In the genomic region with DNA sequence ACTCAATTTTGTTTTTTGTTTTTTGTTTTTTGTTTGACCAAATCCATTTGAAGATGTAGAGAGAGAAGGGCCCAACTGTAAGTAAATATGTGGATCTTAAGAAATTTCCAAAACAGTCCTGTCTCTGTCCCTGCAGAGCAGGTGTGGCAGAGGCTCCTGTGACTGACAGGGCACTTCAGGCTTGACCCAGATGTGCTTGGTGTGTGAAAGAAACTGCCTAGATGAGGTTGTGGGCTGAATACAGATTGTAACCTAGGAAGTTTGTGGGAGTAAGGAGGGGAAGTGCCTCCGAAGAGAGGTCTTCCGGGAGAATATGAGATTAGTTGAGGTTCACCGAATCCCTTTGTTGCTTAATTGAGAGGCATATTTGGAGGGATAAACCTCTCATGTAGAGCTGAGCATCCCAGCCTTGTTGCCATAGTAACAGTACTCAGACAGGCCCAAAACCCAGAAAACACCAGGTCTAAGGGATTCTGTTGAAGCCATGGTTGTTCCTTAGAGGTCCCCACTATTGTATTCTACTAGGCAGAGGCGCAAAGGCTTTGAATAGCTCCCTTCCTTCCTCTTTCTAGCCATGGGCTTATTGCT, we compare ENCODE assay signal across 15 mouse cellular contexts. TPM values are rescaled to one million over a fixed set of nuclear protein-coding genes. Genes with fewer than 3 reads are reported as not detected.
DNase-seq lines count a peak whose midpoint lies in the region; ATAC-seq and TF ChIP-seq lines count a peak whose summit lies in the region.
"Had no signal": no experiment of that assay in that cellular context is flagged by ENCODE, and none has a peak within 500 bp of the region (broad histone marks: within the 10 kb centered on the region; RNA-seq: fewer than 3 reads in every experiment).

No protein-coding gene starts in this region.

- no peaks in the 10 kb centered on the region for H3K4me1 ChIP-seq in forebrain, postnatal 0 days (ENCODE audit: insufficient read depth)
- H3K4me1 ChIP-seq in forebrain, embryonic 16.5 days (replicated peaks; ENCODE audit: control insufficient read depth, insufficient read depth, low read length) = peaks cover 7% of the 10 kb centered on the region
- H3K4me1 ChIP-seq in midbrain, embryonic 13.5 days (replicated peaks) = peaks cover 22% of the 10 kb centered on the region
- H3K4me1 ChIP-seq: heart, embryonic 10.5 days had no signal

- no peaks in the 10 kb centered on the region for H3K36me3 ChIP-seq in forebrain, postnatal 0 days (ENCODE audit: insufficient read depth)
- H3K36me3 ChIP-seq in forebrain, embryonic 16.5 days (ENCODE audit: control insufficient read depth, insufficient read depth) = no peaks in the 10 kb centered on the region
- no peaks in the 10 kb centered on the region for H3K36me3 ChIP-seq in midbrain, embryonic 13.5 days
- H3K36me3 ChIP-seq: heart, embryonic 10.5 days had no signal

- no peak overlapping the region for H3K9ac ChIP-seq in forebrain, postnatal 0 days
- no peak overlapping the region for H3K9ac ChIP-seq in forebrain, embryonic 16.5 days (replicated peaks; ENCODE audit: low read depth, low read length)
- H3K9ac ChIP-seq in midbrain, embryonic 13.5 days (replicated peaks) = no peak overlapping the region
- H3K9ac ChIP-seq: liver, embryonic 14.5 days had no signal

- peak; percentile 66 for ATAC-seq in forebrain, postnatal 0 days
- ATAC-seq in forebrain, embryonic 16.5 days = no peak
- peak; percentile 30; the same call in 1 of the 2 replicates for ATAC-seq in granulocyte monocyte progenitor cell, adult 5-6 weeks (replicated peaks; ENCODE audit: poor library complexity, severe bottlenecking)
- ATAC-seq in midbrain, embryonic 13.5 days = peak; percentile 88

- no peaks in the 10 kb centered on the region for H3K9me3 ChIP-seq in forebrain, postnatal 0 days (ENCODE audit: low read length)
- H3K9me3 ChIP-seq in forebrain, embryonic 16.5 days (ENCODE audit: control insufficient read depth, low read length) = no peaks in the 10 kb centered on the region
- 0 out of 2 replicates have a peak, but pooled peaks cover 4% of the 10 kb centered on the region for H3K9me3 ChIP-seq in midbrain, embryonic 13.5 days
- H3K9me3 ChIP-seq: heart, embryonic 10.5 days had no signal

- no peak overlapping the region for H3K27ac ChIP-seq in forebrain, postnatal 0 days (ENCODE audit: low read depth, low read length)
- no peak overlapping the region for H3K27ac ChIP-seq in forebrain, embryonic 16.5 days (ENCODE audit: low read length)
- peak overlapping the region; percentile 35; the same call in 1 of the 2 replicates for H3K27ac ChIP-seq in midbrain, embryonic 13.5 days
- H3K27ac ChIP-seq: heart, embryonic 10.5 days; liver, embryonic 14.5 days had no signal

- WGBS in forebrain, postnatal 0 days = 9% methylated on average over 4 of the region's 4 CpGs
- WGBS in forebrain, embryonic 16.5 days = 9% methylated on average over 4 of the region's 4 CpGs
- 9% methylated on average over 4 of the region's 4 CpGs for WGBS in midbrain, embryonic 13.5 days

- no peak overlapping the region for H3K4me3 ChIP-seq in forebrain, postnatal 0 days (ENCODE audit: low read depth, low read length)
- H3K4me3 ChIP-seq in forebrain, embryonic 16.5 days (replicated peaks; ENCODE audit: low read length) = no peak overlapping the region
- no peak overlapping the region for H3K4me3 ChIP-seq in midbrain, embryonic 13.5 days (replicated peaks)
- H3K4me3 ChIP-seq: heart, embryonic 10.5 days had no signal

- intact Hi-C loops in left cerebral cortex, postnatal 4 days (cut with DNase I) = no loop called here

- no peaks in the 10 kb centered on the region for H3K27me3 ChIP-seq in forebrain, postnatal 0 days (ENCODE audit: insufficient read depth, low read length)
- H3K27me3 ChIP-seq in forebrain, embryonic 16.5 days (replicated peaks; ENCODE audit: control insufficient read depth, insufficient read depth, low read length) = no peaks in the 10 kb centered on the region
- peaks cover 31% of the 10 kb centered on the region for H3K27me3 ChIP-seq in midbrain, embryonic 13.5 days

- TF ChIP-seq CTCF in forebrain, postnatal 0 days (IDR thresholded peaks at IDR 0.05; ENCODE audit: low read depth) = no peak

- DNase-seq in forebrain, postnatal 0 days = peak; percentile 48
- DNase-seq in brain, adult 2 months (ENCODE audit: low read depth, low spot score) = peak; percentile 51
- DNase-seq in gastrocnemius, adult 8-10 months (ENCODE audit: low spot score in 2 of 2) = no peak
- no peak for DNase-seq in thymus, postnatal 0 days (ENCODE audit: low spot score)
- DNase-seq in left cerebral cortex, postnatal 4 days = no peak
- DNase-seq: adrenal gland, adult 8-10 months; B cell, adult 2 months; gastrocnemius, postnatal 14 days; kidney, adult 8-10 months; lung, postnatal 10 days had no signal

- no peak overlapping the region for H3K4me2 ChIP-seq in forebrain, postnatal 0 days (ENCODE audit: low read depth)
- no peak overlapping the region for H3K4me2 ChIP-seq in forebrain, embryonic 16.5 days (ENCODE audit: low read length)
- H3K4me2 ChIP-seq in midbrain, embryonic 13.5 days (replicated peaks) = peak overlapping the region; percentile 3; the same call in 1 of the 2 replicates

RNA-seq across cellular contexts. Expression of gene Mylk, which starts 27.5 kb away (rescaled TPM):
- 5.1 and 11.2 TPM in 2 replicates for total RNA-seq in forebrain, postnatal 0 days (2014; rRNA removed)
- polyA plus RNA-seq in forebrain, postnatal 0 days (2015; fragmentation: Nextera tagmentation; extraction: Ambion mirVana) = 2.1 and 2.9 TPM in 2 replicates
- polyA plus RNA-seq in forebrain, embryonic 16.5 days (2015; fragmentation: Nextera tagmentation; extraction: Ambion mirVana) = 2.8 and 6.0 TPM in 2 replicates
- 0.17 and 0.92 TPM in 2 replicates for total RNA-seq in granulocyte monocyte progenitor cell, adult 5-6 weeks (2014; fragmentation: Nextera tagmentation)
- 3.1 and 4.3 TPM in 2 replicates for total RNA-seq in granulocyte monocyte progenitor cell, adult 5-6 weeks (2017)
- 3.7 and 3.9 TPM in 2 replicates for polyA plus RNA-seq in midbrain, embryonic 13.5 days (2015; fragmentation: Nextera tagmentation; extraction: Ambion mirVana)
- total RNA-seq in gastrocnemius, adult 8-10 months (2022) = 10 to 100 TPM; 13.7 to 24.6 (median 18.8) TPM
- 5.2 and 6.1 TPM in 2 replicates for polyA plus RNA-seq in thymus, postnatal 0 days (2015; fragmentation: Nextera tagmentation; extraction: Ambion mirVana)
- total RNA-seq in left cerebral cortex, postnatal 4 days (2021) = 1 to 10 TPM; 6.6 to 8.6 TPM

Comparison
In these comparisons a context has a peak if more than half of its experiments do, and no peak if none do; other contexts are left out.
1. DNase-seq: peak in forebrain, postnatal 0 days (single experiment) and brain, adult 2 months (single experiment); none in gastrocnemius, adult 8-10 months (0 of 2), thymus, postnatal 0 days (single experiment) and left cerebral cortex, postnatal 4 days (single experiment).